Mouse (Mus musculus) thymus, postnatal 14 days (tissue): ENCODE data around the gene Cdkn2aip.
A peak's percentile ranks its signal among the peaks of the same experiment; 100 is the strongest.

Experiments
- DNase-seq: peaks from one replicate; pipeline ENCODE4 v3.0.0; 2021

The Cdkn2aip gene

GRCm38 (mm10) chr8:47713761-47714745, at the start of gene Cdkn2aip:
Gene Cdkn2aip (minus strand): TSS chr8:47713932.
- DNase-seq, result peak; percentile 97

- no peak for DNase-seq
Measured at GRCm38 (mm10) chr8:47763194-47763593, 49.5 kb upstream of the Cdkn2aip start.

GRCm38 (mm10) chr8:47760685-47761084, 47.0 kb upstream of the Cdkn2aip start:
- DNase-seq, result no peak

- no peak for DNase-seq
Measured at GRCm38 (mm10) chr8:47760186-47760585, 46.5 kb upstream of the Cdkn2aip start.

- DNase-seq, result no peak
Measured at GRCm38 (mm10) chr8:47753121-47753520, 39.4 kb upstream of the Cdkn2aip start.

DNA sequence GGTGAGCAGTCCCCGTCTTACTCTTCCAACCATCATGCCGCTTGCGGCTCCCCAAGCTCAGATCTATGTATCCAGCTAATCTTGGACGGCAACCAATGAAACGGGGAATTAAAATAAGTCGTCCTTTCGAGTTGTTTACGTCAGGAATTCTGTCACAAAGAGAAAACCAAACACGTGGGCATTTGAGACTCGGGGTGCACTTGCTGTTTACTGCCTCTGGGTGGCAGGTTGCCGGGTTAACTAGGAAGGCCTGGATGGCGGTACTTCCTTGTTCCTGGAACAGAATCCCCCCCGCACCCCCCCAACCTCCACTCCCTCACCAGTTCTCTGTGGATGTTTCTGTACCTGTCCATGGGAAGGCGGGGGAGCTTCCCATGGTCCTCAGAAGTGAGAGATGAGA, 36.4 kb upstream of the Cdkn2aip start:
- no peak for DNase-seq

DNA sequence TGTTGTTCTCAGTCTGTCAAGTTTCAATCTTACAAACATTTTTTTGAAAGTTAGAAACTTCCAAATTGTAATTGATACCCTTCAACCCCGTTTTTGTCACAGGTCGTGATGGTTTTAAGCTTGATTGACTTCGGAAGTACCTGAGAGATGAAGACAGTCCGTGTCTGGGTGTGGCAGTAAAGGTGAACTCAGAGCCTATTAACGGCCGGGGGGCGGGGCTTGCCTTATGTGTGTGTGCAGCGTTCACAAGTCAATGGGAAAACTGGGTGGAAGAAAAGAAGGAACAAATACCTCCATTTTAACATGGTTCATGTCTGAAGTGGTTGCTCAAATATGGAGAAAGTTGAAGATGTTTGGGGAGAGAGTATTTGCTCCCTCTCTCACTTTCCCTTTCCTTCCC, 35.8 kb upstream of the Cdkn2aip start:
- no peak for DNase-seq

DNA sequence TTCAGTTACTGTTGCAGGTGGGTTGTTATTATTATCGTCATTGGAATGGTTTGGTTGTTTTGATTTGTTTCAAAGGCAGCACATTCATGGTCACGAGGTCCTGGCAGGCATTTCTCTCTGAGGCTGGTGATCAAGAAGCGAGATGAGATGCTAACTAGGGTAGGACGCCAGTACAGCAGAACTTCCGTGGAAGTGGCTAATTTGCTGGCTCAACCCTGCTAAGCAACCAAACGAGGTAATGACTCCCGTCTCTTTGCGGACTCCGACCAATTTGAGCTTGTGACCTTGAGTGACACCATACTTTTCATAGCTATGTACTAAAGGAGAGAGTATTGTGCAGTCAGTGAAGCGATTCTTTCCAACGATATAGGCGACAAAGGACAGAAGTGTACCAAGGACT, 32.6 kb upstream of the Cdkn2aip start:
- DNase-seq, result no peak

DNA sequence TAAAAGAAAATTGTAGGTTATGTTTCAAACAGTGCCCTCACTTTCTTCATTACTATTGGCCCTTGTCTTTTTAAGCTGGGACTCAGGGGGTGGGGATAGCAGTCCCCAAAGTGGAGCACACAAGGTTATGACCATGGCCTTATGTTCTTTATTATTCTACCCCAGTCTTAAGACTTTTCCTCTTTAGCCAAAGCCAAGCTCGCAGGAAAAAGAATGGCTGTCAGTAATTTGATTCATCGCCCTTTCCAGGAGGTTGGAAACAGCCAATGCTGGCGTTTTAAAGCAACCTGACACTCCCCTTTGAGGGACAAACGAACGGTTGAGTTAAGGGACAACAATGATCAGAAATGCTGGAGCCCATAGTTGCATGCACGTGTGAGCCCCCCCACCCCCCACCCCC, 32.1 kb upstream of the Cdkn2aip start:
- no peak for DNase-seq

GRCm38 (mm10) chr8:47744803-47745202, 31.1 kb upstream of the Cdkn2aip start:
- DNase-seq, result no peak

- peak; percentile 59 for DNase-seq
Measured at GRCm38 (mm10) chr8:47743419-47743818, 29.7 kb upstream of the Cdkn2aip start.

GRCm38 (mm10) chr8:47742992-47743391, 29.3 kb upstream of the Cdkn2aip start:
- no peak for DNase-seq

- no peak for DNase-seq
Measured at GRCm38 (mm10) chr8:47742372-47742771, 28.6 kb upstream of the Cdkn2aip start.

DNA sequence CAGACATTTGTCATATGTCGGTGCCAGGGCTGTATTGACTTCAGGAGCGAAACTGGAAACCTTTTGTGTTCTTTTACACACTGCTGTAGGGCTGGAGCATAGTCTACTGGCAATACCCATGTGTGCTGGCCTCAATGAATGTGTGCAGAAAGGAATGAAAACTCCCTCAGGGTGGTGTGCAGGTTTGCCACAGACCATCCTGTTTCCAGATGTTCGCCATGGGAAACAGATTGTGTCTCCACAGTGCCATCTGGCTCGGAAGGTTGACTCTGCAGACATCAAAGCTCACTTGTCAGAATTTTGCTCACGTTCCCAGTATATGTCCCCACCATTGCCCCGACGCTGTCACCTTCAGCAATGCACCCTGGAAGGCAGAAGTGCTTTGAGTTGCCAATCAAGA, 23.4 kb upstream of the Cdkn2aip start:
- DNase-seq, result no peak

GRCm38 (mm10) chr8:47729324-47729723, 15.6 kb upstream of the Cdkn2aip start:
- DNase-seq, result no peak

DNA sequence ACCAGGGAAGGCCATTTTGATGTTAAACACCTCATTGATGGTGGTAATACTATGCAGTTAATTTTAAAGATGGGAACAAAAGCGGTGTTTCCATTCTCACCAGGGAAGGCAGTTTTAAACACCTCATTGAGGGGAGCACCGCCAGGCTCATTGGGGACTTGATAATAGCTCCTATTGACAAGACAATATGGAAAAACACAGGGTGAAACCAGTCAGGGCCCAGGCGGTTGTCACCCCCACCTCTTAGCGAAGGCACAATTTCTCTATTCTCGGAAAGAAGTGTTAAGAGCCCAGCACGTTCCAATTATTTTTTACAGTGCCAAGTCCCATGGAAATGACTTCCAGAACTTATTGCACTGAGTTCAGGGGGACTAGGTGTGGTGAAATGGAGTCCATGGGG, 13.2 kb upstream of the Cdkn2aip start:
- DNase-seq, result no peak

DNA sequence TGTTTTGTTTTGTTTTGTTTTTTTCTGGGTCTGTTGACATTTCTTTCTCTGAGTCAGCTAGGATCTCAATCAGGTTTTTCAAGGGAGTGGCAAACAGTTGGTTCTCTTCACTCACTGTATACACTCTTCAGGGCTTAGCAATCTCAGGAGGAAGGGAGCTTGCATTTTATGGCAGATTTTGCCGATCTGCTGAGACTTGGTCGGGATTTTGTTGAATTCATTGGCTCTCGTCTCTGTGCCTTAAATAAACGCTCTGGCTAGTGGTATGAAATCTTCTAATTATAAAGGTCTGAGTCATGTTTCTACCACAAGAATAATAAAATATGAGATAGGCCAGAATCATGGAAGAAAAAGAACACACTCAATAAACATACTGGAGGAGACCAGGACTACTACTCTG, 7.9 kb upstream of the Cdkn2aip start:
- no peak for DNase-seq

- DNase-seq, result no peak
Measured at GRCm38 (mm10) chr8:47718641-47719040, 4.9 kb upstream of the Cdkn2aip start.

DNA sequence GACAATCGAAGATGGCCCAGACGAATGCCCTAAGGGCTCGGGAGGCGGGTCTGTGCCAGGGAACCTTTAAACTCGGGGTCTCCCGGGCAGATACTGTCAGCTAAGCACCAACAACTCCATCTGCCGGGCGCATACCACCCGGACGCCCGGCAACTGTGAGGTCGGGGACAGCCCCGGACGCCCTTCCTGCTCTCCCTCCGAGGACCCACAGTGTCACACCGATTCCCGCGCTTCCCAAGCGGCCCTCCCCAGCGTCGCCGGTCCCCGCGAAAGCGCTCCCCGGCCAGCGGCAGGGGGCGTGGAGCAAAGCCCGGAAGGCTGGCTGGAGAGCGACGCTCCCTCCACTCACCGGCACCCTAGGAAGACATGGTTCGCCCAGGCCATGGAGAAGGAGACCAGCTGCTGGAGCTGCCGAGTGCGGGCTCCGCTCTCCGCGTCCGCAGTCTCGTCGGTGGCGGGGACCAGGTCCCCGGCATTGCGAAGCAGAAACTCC, 515 bp downstream of the Cdkn2aip start:
- DNase-seq, result peak; percentile 71

DNA sequence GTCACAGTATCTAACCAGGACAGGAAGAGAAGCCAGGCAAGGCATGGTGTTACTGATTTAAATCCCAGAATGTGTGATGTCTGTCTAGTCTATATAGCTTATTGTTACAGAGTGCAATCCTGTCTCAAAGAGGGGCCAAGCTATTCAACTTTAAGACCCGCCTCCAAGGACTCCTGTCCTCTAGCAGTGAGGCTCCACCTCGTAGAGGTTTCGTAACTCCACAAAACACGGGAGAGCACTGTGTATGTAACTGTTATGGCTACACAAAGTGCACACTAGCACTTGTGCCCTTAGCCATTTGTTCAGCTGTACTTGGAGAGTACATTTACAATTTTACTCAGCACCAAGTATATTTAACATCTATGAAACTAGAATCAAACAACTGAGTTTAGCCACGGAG, 5.6 kb downstream of the Cdkn2aip start:
- no peak for DNase-seq

DNA sequence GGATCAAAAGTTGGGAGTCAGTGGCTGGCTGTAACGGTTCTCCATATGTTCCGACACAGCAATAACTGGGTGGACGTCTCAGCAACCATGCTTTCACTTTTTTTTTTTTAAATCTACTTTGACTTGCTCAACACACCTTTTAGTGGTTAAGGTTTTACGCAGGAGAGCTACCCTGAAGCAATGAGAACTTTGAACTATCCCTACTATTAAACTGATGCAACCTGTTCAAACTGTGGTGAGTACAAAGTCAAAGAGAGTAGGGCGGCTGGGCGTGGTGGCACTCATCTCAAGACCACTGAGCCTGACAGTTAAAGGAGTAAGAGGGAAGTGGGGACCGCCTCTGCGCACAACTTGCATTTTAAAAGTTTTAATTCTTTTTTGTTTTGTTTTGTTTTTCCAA, 7.0 kb downstream of the Cdkn2aip start:
- no peak for DNase-seq

DNA sequence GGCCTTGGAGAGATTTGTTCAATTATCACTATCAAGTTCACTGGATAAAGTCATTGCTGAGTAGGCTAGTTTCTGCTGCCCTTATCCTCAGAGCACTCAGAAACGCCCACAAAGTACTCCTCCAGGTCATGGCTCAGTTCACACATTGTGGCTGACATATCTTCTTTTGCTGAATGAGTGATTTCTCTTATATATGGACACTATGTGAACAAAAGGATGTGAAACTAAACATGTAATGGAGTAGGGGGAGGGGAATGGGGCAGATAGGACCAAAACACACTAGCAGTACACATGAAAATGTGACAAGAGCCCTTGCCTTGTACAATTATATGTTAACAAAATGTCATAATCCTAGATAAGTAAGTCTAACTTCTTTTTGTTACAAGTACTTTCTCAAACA, 11.4 kb downstream of the Cdkn2aip start:
- DNase-seq, result no peak

GRCm38 (mm10) chr8:47697696-47698095, 16.0 kb downstream of the Cdkn2aip start:
- no peak for DNase-seq

GRCm38 (mm10) chr8:47695431-47696105, 18.2 kb downstream of the Cdkn2aip start:
- DNase-seq, result no peak
